Mouse (Mus musculus) kidney, adult 2 months (tissue): ENCODE results near the gene Nkd1. TPM values are rescaled to one million over a fixed set of nuclear protein-coding genes. Genes with fewer than 3 reads are reported as not detected.

ENCODE experiments used
- DNase-seq: peaks from one replicate; pipeline ENCODE4 v3.0.0; 2021
- H3K27ac ChIP-seq: fragments of 200-500 bp; 2 replicates; pipeline ENCODE4 v1.5.1; 2012; ENCODE audit warnings: low read depth, low read length, control low read depth, inconsistent platforms; ENCODE audit not compliant: insufficient read depth
- H3K27me3 ChIP-seq: fragments of 200-500 bp; replicated peaks from 2 replicates; pipeline ENCODE4 v1.6.1; 2012; ENCODE audit warnings: mild to moderate bottlenecking, moderate library complexity, low read length, inconsistent platforms; ENCODE audit not compliant: control insufficient read depth, insufficient read depth
- H3K36me3 ChIP-seq: fragments of 200-500 bp; 2 replicates; pipeline ENCODE4 v1.6.1; 2012; ENCODE audit warnings: mild to moderate bottlenecking, moderate library complexity, low read length, inconsistent platforms; ENCODE audit not compliant: control insufficient read depth, insufficient read depth
- H3K4me1 ChIP-seq: fragments of 200-500 bp; 2 replicates; pipeline ENCODE4 v1.6.1; 2011; ENCODE audit warnings: low read length; ENCODE audit not compliant: control insufficient read depth, insufficient read depth
- H3K4me3 ChIP-seq: fragments of 200-500 bp; 2 replicates; pipeline ENCODE4 v1.5.1; 2011; ENCODE audit warnings: mild to moderate bottlenecking, low read depth, low read length, control low read depth; ENCODE audit not compliant: insufficient read depth
- CTCF ChIP-seq: fragments of 200-500 bp; conservative IDR thresholded peaks from 2 replicates; pipeline ENCODE4 v1.5.1; 2011; ENCODE audit warnings: low read depth, mild to moderate bottlenecking, control low read depth, low read length, moderate library complexity, mixed read lengths; ENCODE audit not compliant: insufficient read depth, insufficient read length
- POLR2A ChIP-seq: fragments of 200-500 bp; IDR thresholded peaks from one replicate; pipeline ENCODE4 v1.6.1; 2011; ENCODE audit warnings: low read depth, low read length, control low read depth
- WGBS: fragments of 180-500 bp; shearing (Covaris S2); methylation state at CpG from one replicate; pipeline ENCODE4 v1.1.7; 2018; 5-methylcytosine and 5-hydroxymethylcytosine counted together
- polyA plus RNA-seq: library from polyadenylated mRNA; depleted of rRNA; stranded (reverse); fragments of >200 nt; gene quantifications from 2 replicates; pipeline ENCODE4 v1.2.3, GENCODE M21; 2012

Gene Nkd1
- polyA plus RNA-seq, 1 experiment = 8.6 TPM

- no peaks in the 10 kb centered on the region for H3K4me1 ChIP-seq
- H3K27me3 ChIP-seq = no peaks in the 10 kb centered on the region
- no peak overlapping the region for H3K4me3 ChIP-seq
- WGBS = 47% methylated on average over 13 of the region's 13 CpGs
- no peaks in the 10 kb centered on the region for H3K36me3 ChIP-seq
- H3K27ac ChIP-seq = no peak overlapping the region
- no peak for DNase-seq
- no peak for TF ChIP-seq POLR2A
- TF ChIP-seq CTCF = no peak
Observed at GRCm38 (mm10) chr8:88605361-88606040, 84.3 kb downstream of the Nkd1 start.

GRCm38 (mm10) chr8:88609036-88609435, 87.9 kb downstream of the Nkd1 start:
- TF ChIP-seq POLR2A (no peak), CTCF (no peak)

GRCm38 (mm10) chr8:88610271-88610670, 89.1 kb downstream of the Nkd1 start:
- WGBS = 66% methylated on average over 6 of the region's 6 CpGs
- Histone ChIP-seq H3K4me3 (no peak overlapping the region), H3K27ac (no peak overlapping the region), H3K4me1 (no peaks in the 10 kb centered on the region), H3K27me3 (no peaks in the 10 kb centered on the region), H3K36me3 (no peaks in the 10 kb centered on the region)
- no peak for TF ChIP-seq POLR2A
- no peak for TF ChIP-seq CTCF
- no peak for DNase-seq

More at GRCm38 (mm10) chr8:88609036-88609435, 87.9 kb downstream of the Nkd1 start:
- H3K27ac ChIP-seq = no peak overlapping the region
- no peak overlapping the region for H3K4me3 ChIP-seq
- WGBS = 86% methylated on average over 8 of the region's 8 CpGs
- no peak for DNase-seq
- no peaks in the 10 kb centered on the region for H3K4me1 ChIP-seq
- no peaks in the 10 kb centered on the region for H3K36me3 ChIP-seq
- no peaks in the 10 kb centered on the region for H3K27me3 ChIP-seq

- WGBS = 75% methylated on average over 5 of the region's 5 CpGs
- Histone ChIP-seq H3K36me3 (no peaks in the 10 kb centered on the region), H3K27ac (no peak overlapping the region), H3K27me3 (no peaks in the 10 kb centered on the region), H3K4me1 (no peaks in the 10 kb centered on the region), H3K4me3 (no peak overlapping the region)
- TF ChIP-seq POLR2A (no peak), CTCF (no peak)
- DNase-seq = no peak
Observed at GRCm38 (mm10) chr8:88614981-88615380, 93.8 kb downstream of the Nkd1 start.

GRCm38 (mm10) chr8:88618612-88619011, 97.5 kb downstream of the Nkd1 start:
- H3K4me1 ChIP-seq = no peaks in the 10 kb centered on the region
- H3K27ac ChIP-seq = no peak overlapping the region
- WGBS = 58% methylated on average over 5 of the region's 5 CpGs
- TF ChIP-seq POLR2A (no peak), CTCF (no peak)
- H3K27me3 ChIP-seq = no peaks in the 10 kb centered on the region
- DNase-seq = no peak
- H3K36me3 ChIP-seq = no peaks in the 10 kb centered on the region
- H3K4me3 ChIP-seq = no peak overlapping the region

GRCm38 (mm10) chr8:88619513-88619912, 98.4 kb downstream of the Nkd1 start:
- Histone ChIP-seq H3K27me3 (no peaks in the 10 kb centered on the region), H3K27ac (no peak overlapping the region), H3K36me3 (no peaks in the 10 kb centered on the region), H3K4me3 (no peak overlapping the region), H3K4me1 (no peaks in the 10 kb centered on the region)
- TF ChIP-seq CTCF (peak; percentile 38), POLR2A (no peak)
- 77% methylated on average over 3 of the region's 3 CpGs for WGBS
- DNase-seq = no peak

GRCm38 (mm10) chr8:88620931-88621330, 99.8 kb downstream of the Nkd1 start:
- H3K27ac ChIP-seq = no peak overlapping the region
- H3K27me3 ChIP-seq = no peaks in the 10 kb centered on the region
- TF ChIP-seq CTCF (no peak), POLR2A (no peak)
- no peak for DNase-seq
- no peak overlapping the region for H3K4me3 ChIP-seq
- no peaks in the 10 kb centered on the region for H3K4me1 ChIP-seq
- no peaks in the 10 kb centered on the region for H3K36me3 ChIP-seq
- 53% methylated on average over 5 of the region's 5 CpGs for WGBS

- no peak overlapping the region for H3K4me3 ChIP-seq
- TF ChIP-seq POLR2A (no peak), CTCF (peak; percentile 94)
- H3K36me3 ChIP-seq = no peaks in the 10 kb centered on the region
- no peaks in the 10 kb centered on the region for H3K4me1 ChIP-seq
- no peak overlapping the region for H3K27ac ChIP-seq
- peak; percentile 76 for DNase-seq
- WGBS = 1% methylated on average over 8 of the region's 8 CpGs
- no peaks in the 10 kb centered on the region for H3K27me3 ChIP-seq
Observed at GRCm38 (mm10) chr8:88621408-88621807, 100.3 kb downstream of the Nkd1 start.
